Mouse (Mus musculus) cerebellum, postnatal 14 days (tissue): Measurements from ENCODE around the gene Dync1i1.
A peak's percentile ranks its signal among the peaks of the same experiment; 100 is the strongest.

ENCODE experiments used
- DNase-seq, 2 experiments: peaks; one replicate each; pipeline ENCODE4 v3.0.0; 2021; ENCODE audit warnings: mixed read lengths in 2 of 2

Dync1i1 gene

GRCm38 (mm10) chr6:6075940-6076447 lies 350.6 kb downstream of the Dync1i1 start:
- DNase-seq, result peak in 1 of 2 experiments; percentile 9

DNA sequence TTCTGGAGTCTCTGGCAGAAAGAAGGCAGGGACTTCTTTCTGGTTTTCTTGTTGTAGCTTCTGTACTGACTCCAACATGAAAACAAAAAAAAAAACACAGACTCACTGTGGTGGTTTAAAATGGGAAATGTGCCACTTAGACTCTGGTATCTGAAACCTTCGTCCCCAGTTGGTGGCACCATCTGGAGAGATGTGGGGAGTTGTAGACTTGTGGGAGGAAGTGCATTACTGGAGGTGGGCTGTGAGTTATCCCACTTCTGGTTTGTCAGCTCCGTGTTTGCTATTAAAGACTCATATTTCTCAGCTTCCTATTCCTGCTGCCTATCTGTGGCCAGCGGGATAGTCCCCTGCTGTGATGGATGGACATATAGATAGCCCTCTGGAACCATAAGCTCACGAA lies 351.8 kb downstream of the Dync1i1 start:
- no peak for DNase-seq
